8 mouse cellular contexts compared by ENCODE assay signal in genomic region chr7:17050933-17051594, GRCm38 (mm10). TPM values are rescaled to one million over a fixed set of nuclear protein-coding genes. Genes with fewer than 3 reads are reported as not detected.
DNase-seq lines count a peak whose midpoint lies in the region; ATAC-seq lines count a peak whose summit lies in the region.

No protein-coding gene starts in this region.

- intact Hi-C loops in heart, postnatal 36 days (cut with DNase I): loop anchor here (1.0 to 2.0 kb wide), 2 partner anchors 15 to 48 kb away; no protein-coding TSS in a partner anchor

- H3K36me3 ChIP-seq in midbrain, embryonic 11.5 days (ENCODE audit: control insufficient read depth, insufficient read depth, low read length): no peaks in the 10 kb centered on the region
- no peaks in the 10 kb centered on the region for H3K36me3 ChIP-seq in midbrain, embryonic 16.5 days (ENCODE audit: control insufficient read depth, insufficient read depth, low read length)
- peaks cover 66% of the 10 kb centered on the region for H3K36me3 ChIP-seq in limb, embryonic 12.5 days
- no peaks in the 10 kb centered on the region for H3K36me3 ChIP-seq in neural tube, embryonic 11.5 days (ENCODE audit: control insufficient read depth, insufficient read depth, low read length)

- peak; percentile 94 for DNase-seq in midbrain, embryonic 11.5 days (ENCODE audit: low spot score, missing footprints)
- DNase-seq in adrenal gland, adult 2 months: peak; percentile 55
- DNase-seq in embryo, embryonic 9.5 days (ENCODE audit: extremely low spot score): peak; percentile 69
- DNase-seq in heart, postnatal 36 days: peak; percentile 73 to 75
- DNase-seq in neural tube, embryonic 11.5 days (ENCODE audit: low spot score): peak; percentile 62
- peak; percentile 91 for DNase-seq in thymus, postnatal 4 days

- no peak overlapping the region for H3K9ac ChIP-seq in midbrain, embryonic 11.5 days (ENCODE audit: low read length)
- H3K9ac ChIP-seq in midbrain, embryonic 16.5 days (ENCODE audit: low read depth, low read length): no peak overlapping the region
- H3K9ac ChIP-seq in limb, embryonic 12.5 days (replicated peaks): no peak overlapping the region
- no peak overlapping the region for H3K9ac ChIP-seq in neural tube, embryonic 11.5 days (ENCODE audit: low read length)

- 13% methylated on average over 15 of the region's 17 CpGs for WGBS in midbrain, embryonic 11.5 days
- 11% methylated on average over 15 of the region's 17 CpGs for WGBS in midbrain, embryonic 16.5 days
- WGBS in limb, embryonic 12.5 days: 10% methylated on average over 15 of the region's 17 CpGs
- WGBS in neural tube, embryonic 11.5 days: 11% methylated on average over 13 of the region's 17 CpGs

- H3K4me1 ChIP-seq in midbrain, embryonic 11.5 days (ENCODE audit: control insufficient read depth, insufficient read depth, low read length): peaks cover 2% of the 10 kb centered on the region
- peaks cover 2% of the 10 kb centered on the region; the same call in 1 of the 2 replicates for H3K4me1 ChIP-seq in midbrain, embryonic 16.5 days (ENCODE audit: control insufficient read depth, insufficient read depth, low read length)
- peaks cover 6% of the 10 kb centered on the region for H3K4me1 ChIP-seq in limb, embryonic 12.5 days (replicated peaks)
- no peaks in the 10 kb centered on the region for H3K4me1 ChIP-seq in neural tube, embryonic 11.5 days (ENCODE audit: control insufficient read depth, insufficient read depth, low read length)

- H3K27ac ChIP-seq in midbrain, embryonic 11.5 days (ENCODE audit: low read depth, low read length): no peak overlapping the region
- H3K27ac ChIP-seq in midbrain, embryonic 16.5 days (ENCODE audit: low read length): no peak overlapping the region
- H3K27ac ChIP-seq in limb, embryonic 12.5 days: no peak overlapping the region
- H3K27ac ChIP-seq in neural tube, embryonic 11.5 days (ENCODE audit: low read depth, low read length): no peak overlapping the region

- H3K9me3 ChIP-seq in midbrain, embryonic 11.5 days (ENCODE audit: control insufficient read depth, low read length): peaks cover 5% of the 10 kb centered on the region; the same call in 1 of the 2 replicates
- no peaks in the 10 kb centered on the region for H3K9me3 ChIP-seq in midbrain, embryonic 16.5 days (replicated peaks; ENCODE audit: control insufficient read depth, low read length, poor library complexity, severe bottlenecking)
- no peaks in the 10 kb centered on the region for H3K9me3 ChIP-seq in limb, embryonic 12.5 days
- 0 out of 2 replicates have a peak, but pooled peaks cover 2% of the 10 kb centered on the region for H3K9me3 ChIP-seq in neural tube, embryonic 11.5 days (ENCODE audit: control insufficient read depth, low read length)

- ATAC-seq in midbrain, embryonic 11.5 days (ENCODE audit: low FRiP score): peak; percentile 46; the same call in 1 of the 2 replicates
- ATAC-seq in midbrain, embryonic 16.5 days: no peak
- peak; percentile 63 for ATAC-seq in limb, embryonic 12.5 days (ENCODE audit: insufficient number of reproducible peaks, insufficient read depth, low FRiP score, low TSS enrichment, low read depth)
- ATAC-seq in neural tube, embryonic 11.5 days (ENCODE audit: insufficient read depth, low FRiP score, low TSS enrichment): no peak

- H3K4me2 ChIP-seq in midbrain, embryonic 11.5 days: no peak overlapping the region
- no peak overlapping the region for H3K4me2 ChIP-seq in midbrain, embryonic 16.5 days (ENCODE audit: low read length)
- no peak overlapping the region for H3K4me2 ChIP-seq in limb, embryonic 12.5 days
- H3K4me2 ChIP-seq in neural tube, embryonic 11.5 days (ENCODE audit: low read depth): no peak overlapping the region

- peaks cover 1% of the 10 kb centered on the region; the same call in 1 of the 2 replicates for H3K27me3 ChIP-seq in midbrain, embryonic 11.5 days (ENCODE audit: control insufficient read depth, insufficient read depth, low read length)
- no peaks in the 10 kb centered on the region for H3K27me3 ChIP-seq in midbrain, embryonic 16.5 days (ENCODE audit: control insufficient read depth, insufficient read depth, low read depth, low read length)
- H3K27me3 ChIP-seq in limb, embryonic 12.5 days: no peaks in the 10 kb centered on the region
- no peaks in the 10 kb centered on the region for H3K27me3 ChIP-seq in neural tube, embryonic 11.5 days (ENCODE audit: control insufficient read depth, insufficient read depth, low read length)

- no peak overlapping the region for H3K4me3 ChIP-seq in midbrain, embryonic 11.5 days (ENCODE audit: low read depth, low read length)
- H3K4me3 ChIP-seq in midbrain, embryonic 16.5 days (ENCODE audit: low read depth, low read length): no peak overlapping the region
- H3K4me3 ChIP-seq in limb, embryonic 12.5 days (replicated peaks): no peak overlapping the region
- H3K4me3 ChIP-seq in neural tube, embryonic 11.5 days (ENCODE audit: low read depth, low read length): no peak overlapping the region

RNA-seq across cellular contexts. Expression of gene Hif3a, which starts 11.2 kb away (rescaled TPM):
- 3.9 and 5.2 TPM in 2 replicates for polyA plus RNA-seq in midbrain, embryonic 11.5 days (2014; fragmentation: Nextera tagmentation; extraction: Ambion mirVana)
- 4.0 and 5.7 TPM in 2 replicates for polyA plus RNA-seq in midbrain, embryonic 16.5 days (2015; fragmentation: Nextera tagmentation; extraction: Ambion mirVana)
- 1 to 10 TPM; 1.6 to 3.2 TPM for total RNA-seq in adrenal gland, adult 2 months (2021)
- polyA plus RNA-seq in adrenal gland, adult 2 months (2012; rRNA removed): 3.1 and 4.0 TPM in 2 replicates
- total RNA-seq in heart, postnatal 36 days (2021): 1 to 10 TPM; 2.5 to 2.6 TPM
- 10.8 and 11.3 TPM in 2 replicates for polyA plus RNA-seq in limb, embryonic 12.5 days (2016; fragmentation: Nextera tagmentation; extraction: Ambion mirVana)
- polyA plus RNA-seq in neural tube, embryonic 11.5 days (2014; fragmentation: Nextera tagmentation; extraction: Ambion mirVana): 6.9 and 7.6 TPM in 2 replicates

RNA-seq across cellular contexts. Expression of gene Psg16, which starts 22.8 kb away (rescaled TPM):
- polyA plus RNA-seq in midbrain, embryonic 11.5 days (2014; fragmentation: Nextera tagmentation; extraction: Ambion mirVana): 0.10 and 0.22 TPM in 2 replicates
- 5.7 and 7.2 TPM in 2 replicates for polyA plus RNA-seq in midbrain, embryonic 16.5 days (2015; fragmentation: Nextera tagmentation; extraction: Ambion mirVana)
- total RNA-seq in adrenal gland, adult 2 months (2021): under 1 TPM; 0.35 to 0.58 TPM
- polyA plus RNA-seq in adrenal gland, adult 2 months (2012; rRNA removed): 0.13 and 0.33 TPM in 2 replicates
- under 1 TPM; 0.14 to 0.16 TPM for total RNA-seq in heart, postnatal 36 days (2021)
- 0.12 and 0.14 TPM in 2 replicates for polyA plus RNA-seq in limb, embryonic 12.5 days (2016; fragmentation: Nextera tagmentation; extraction: Ambion mirVana)
- polyA plus RNA-seq in neural tube, embryonic 11.5 days (2014; fragmentation: Nextera tagmentation; extraction: Ambion mirVana): 0.09 TPM in 1 of 2 replicates, not detected in the other

RNA-seq across cellular contexts. Expression of gene Ppp5c, which starts 23.3 kb away (rescaled TPM):
- polyA plus RNA-seq in midbrain, embryonic 11.5 days (2014; fragmentation: Nextera tagmentation; extraction: Ambion mirVana): 101 and 108 TPM in 2 replicates
- polyA plus RNA-seq in midbrain, embryonic 16.5 days (2015; fragmentation: Nextera tagmentation; extraction: Ambion mirVana): 118 and 127 TPM in 2 replicates
- 10 to 100 TPM; 82.2 to 86.0 TPM for total RNA-seq in adrenal gland, adult 2 months (2021)
- 164 and 179 TPM in 2 replicates for polyA plus RNA-seq in adrenal gland, adult 2 months (2012; rRNA removed)
- total RNA-seq in heart, postnatal 36 days (2021): 100 to 1,000 TPM; 107 to 109 TPM
- 126 TPM in 2 replicates for polyA plus RNA-seq in limb, embryonic 12.5 days (2016; fragmentation: Nextera tagmentation; extraction: Ambion mirVana)
- 120 and 128 TPM in 2 replicates for polyA plus RNA-seq in neural tube, embryonic 11.5 days (2014; fragmentation: Nextera tagmentation; extraction: Ambion mirVana)

RNA-seq across cellular contexts. Expression of gene Ccdc8, which starts 58.6 kb away (rescaled TPM):
- 13.2 and 14.7 TPM in 2 replicates for polyA plus RNA-seq in midbrain, embryonic 11.5 days (2014; fragmentation: Nextera tagmentation; extraction: Ambion mirVana)
- polyA plus RNA-seq in midbrain, embryonic 16.5 days (2015; fragmentation: Nextera tagmentation; extraction: Ambion mirVana): 6.4 and 6.9 TPM in 2 replicates
- total RNA-seq in adrenal gland, adult 2 months (2021): 10 to 100 TPM; 13.6 to 28.9 TPM
- polyA plus RNA-seq in adrenal gland, adult 2 months (2012; rRNA removed): 7.3 and 7.5 TPM in 2 replicates
- 1 to 10 TPM; 5.9 to 6.3 TPM for total RNA-seq in heart, postnatal 36 days (2021)
- 22.1 and 35.2 TPM in 2 replicates for polyA plus RNA-seq in limb, embryonic 12.5 days (2016; fragmentation: Nextera tagmentation; extraction: Ambion mirVana)
- 16.9 and 17.7 TPM in 2 replicates for polyA plus RNA-seq in neural tube, embryonic 11.5 days (2014; fragmentation: Nextera tagmentation; extraction: Ambion mirVana)

Comparison
In these comparisons a context has a peak if more than half of its experiments do, and no peak if none do; other contexts are left out.
1. ATAC-seq: peak in midbrain, embryonic 11.5 days (single experiment) and limb, embryonic 12.5 days (single experiment); none in midbrain, embryonic 16.5 days (single experiment) and neural tube, embryonic 11.5 days (single experiment).
2. Peak in every context shown above with its lines, with median percentiles within 50 percentile points of each other: DNase-seq.